ENCODE assay signal across 8 mouse cellular contexts in genomic region chr7:49303600-49304411, GRCm38 (mm10).
A peak's percentile ranks its signal among the peaks of the same experiment; 100 is the strongest.
DNase-seq lines count a peak whose midpoint lies in the region; ATAC-seq and TF ChIP-seq lines count a peak whose summit lies in the region.

No protein-coding gene starts in this region.

- WGBS in kidney, adult 2 months: 7% methylated on average over 31 of the region's 31 CpGs
- WGBS in hindbrain, embryonic 14.5 days: 2% methylated on average over 31 of the region's 31 CpGs
- WGBS in midbrain, embryonic 10.5 days: under 1% methylated on average over 31 of the region's 31 CpGs

- H3K36me3 ChIP-seq in kidney, adult 2 months (ENCODE audit: control insufficient read depth, insufficient read depth, low read length): no peaks in the 10 kb centered on the region
- no peaks in the 10 kb centered on the region for H3K36me3 ChIP-seq in hindbrain, embryonic 14.5 days (replicated peaks; ENCODE audit: control insufficient read depth, insufficient read depth)
- no peaks in the 10 kb centered on the region for H3K36me3 ChIP-seq in midbrain, embryonic 10.5 days

- H3K27ac ChIP-seq in kidney, adult 2 months (ENCODE audit: insufficient read depth, low read depth, low read length): no peak overlapping the region
- no peak overlapping the region for H3K27ac ChIP-seq in hindbrain, embryonic 14.5 days
- H3K27ac ChIP-seq in midbrain, embryonic 10.5 days (replicated peaks): peak overlapping the region; percentile 79

- no peak for DNase-seq in kidney, adult 2 months
- DNase-seq in kidney, adult 9 months: no peak
- DNase-seq in brain, embryonic 14.5 days (ENCODE audit: low read depth): peak; percentile 46
- DNase-seq in hindbrain, embryonic 14.5 days (ENCODE audit: low spot score): no peak
- DNase-seq in midbrain, embryonic 10.5 days (ENCODE audit: low spot score): peak; percentile 62
- DNase-seq in thymus, postnatal 36 days: peak; percentile 7 to 11
- DNase-seq in cerebellum, adult 11-12 months: no peak
- no peak for DNase-seq in right cerebral cortex, postnatal 25 days

- H3K4me2 ChIP-seq in hindbrain, embryonic 14.5 days (replicated peaks): peak overlapping the region; percentile 71

- 0 out of 2 replicates have a peak, but pooled peaks cover 2% of the 10 kb centered on the region for H3K4me1 ChIP-seq in kidney, adult 2 months (ENCODE audit: control insufficient read depth, insufficient read depth, low read length)
- peaks cover 12% of the 10 kb centered on the region; the same call in 1 of the 2 replicates for H3K4me1 ChIP-seq in hindbrain, embryonic 14.5 days (replicated peaks; ENCODE audit: control insufficient read depth, insufficient read depth, low read length)
- peaks cover 40% of the 10 kb centered on the region for H3K4me1 ChIP-seq in midbrain, embryonic 10.5 days

- peak; percentile 61 for ATAC-seq in hindbrain, embryonic 14.5 days (ENCODE audit: low FRiP score)

- no peak for TF ChIP-seq POLR2A in kidney, adult 2 months (IDR thresholded peaks at IDR 0.05; ENCODE audit: low read depth, low read length)
- TF ChIP-seq POLR2A in brain, embryonic 14.5 days (IDR thresholded peaks at IDR 0.05; ENCODE audit: borderline replicate concordance, extremely low read depth, insufficient read depth, insufficient read length, poor library complexity, severe bottlenecking): no peak

- no peaks in the 10 kb centered on the region for H3K9me3 ChIP-seq in hindbrain, embryonic 14.5 days (ENCODE audit: control insufficient read depth, low read length)
- no peaks in the 10 kb centered on the region for H3K9me3 ChIP-seq in midbrain, embryonic 10.5 days (replicated peaks)

- TF ChIP-seq CTCF in kidney, adult 2 months (conservative IDR thresholded peaks at IDR 0.05; ENCODE audit: insufficient read depth, insufficient read length, low read depth, low read length): no peak
- no peak for TF ChIP-seq CTCF in brain, embryonic 14.5 days (IDR thresholded peaks at IDR 0.05; ENCODE audit: borderline replicate concordance, extremely low read depth, insufficient read depth, insufficient read length)

- peak overlapping the region; percentile 40 for H3K4me3 ChIP-seq in kidney, adult 2 months (ENCODE audit: insufficient read depth, low read depth, low read length)
- H3K4me3 ChIP-seq in hindbrain, embryonic 14.5 days (replicated peaks; ENCODE audit: low read length): peak overlapping the region; percentile 31
- H3K4me3 ChIP-seq in midbrain, embryonic 10.5 days: peak overlapping the region; percentile 62

- no peaks in the 10 kb centered on the region for H3K27me3 ChIP-seq in kidney, adult 2 months (replicated peaks; ENCODE audit: control insufficient read depth, insufficient read depth, low read length)
- H3K27me3 ChIP-seq in hindbrain, embryonic 14.5 days (ENCODE audit: control insufficient read depth, insufficient read depth, low read length): no peaks in the 10 kb centered on the region
- H3K27me3 ChIP-seq in midbrain, embryonic 10.5 days (ENCODE audit: low read depth, poor library complexity, severe bottlenecking): peaks cover 57% of the 10 kb centered on the region

- peak overlapping the region; percentile 50; the same call in 1 of the 2 replicates for H3K9ac ChIP-seq in hindbrain, embryonic 14.5 days

Comparison
In these comparisons a context has a peak if more than half of its experiments do, and no peak if none do; other contexts are left out.
1. DNase-seq: peak in brain, embryonic 14.5 days (single experiment), midbrain, embryonic 10.5 days (single experiment) and thymus, postnatal 36 days (2 of 2); none in kidney, adult 2 months (single experiment), kidney, adult 9 months (single experiment), hindbrain, embryonic 14.5 days (single experiment), cerebellum, adult 11-12 months (single experiment) and right cerebral cortex, postnatal 25 days (single experiment).
2. Peak in every context shown above with its lines, with median percentiles within 50 percentile points of each other: H3K4me3 ChIP-seq.